Mouse (Mus musculus): ENCODE measurements around the gene Nfkbiz. TPM values are rescaled to one million over a fixed set of nuclear protein-coding genes. Genes with fewer than 3 reads are reported as not detected.

The Nfkbiz gene
- polyA plus RNA-seq, 1 experiment from 2014 or later: 4.2 TPM

- H3K4me2 ChIP-seq (replicated peaks): no peak overlapping the region
- H3K27ac ChIP-seq: no peak overlapping the region
Measured at GRCm38 (mm10) chr16:55789291-55789690, 49.4 kb downstream of the Nfkbiz start.

GRCm38 (mm10) chr16:55788671-55789070, 50.0 kb downstream of the Nfkbiz start:
- Histone ChIP-seq H3K4me3 (no peak overlapping the region), H3K27me3 (no peaks in the 10 kb centered on the region), H3K27ac (no peak overlapping the region), H3K4me2 (replicated peaks) (no peak overlapping the region), H3K9ac (no peak overlapping the region), H3K36me3 (no peaks in the 10 kb centered on the region), H3K4me1 (no peaks in the 10 kb centered on the region), H3K9me3 (no peaks in the 10 kb centered on the region)
- ATAC-seq (ENCODE audit: insufficient number of reproducible peaks, insufficient read depth, low FRiP score, low TSS enrichment): no peak
- WGBS: 75% methylated on average over 5 of the region's 5 CpGs

More at GRCm38 (mm10) chr16:55789291-55789690, 49.4 kb downstream of the Nfkbiz start:
- H3K27me3 ChIP-seq: no peaks in the 10 kb centered on the region
- H3K36me3 ChIP-seq: no peaks in the 10 kb centered on the region
- ATAC-seq (ENCODE audit: insufficient number of reproducible peaks, insufficient read depth, low FRiP score, low TSS enrichment): no peak
- 50% methylated on average over 1 of the region's 1 CpGs for WGBS
- H3K4me1 ChIP-seq: no peaks in the 10 kb centered on the region
- H3K9ac ChIP-seq: no peak overlapping the region
- no peak overlapping the region for H3K4me3 ChIP-seq
- no peaks in the 10 kb centered on the region for H3K9me3 ChIP-seq

- Histone ChIP-seq H3K9me3 (no peaks in the 10 kb centered on the region), H3K4me2 (replicated peaks) (no peak overlapping the region), H3K27ac (no peak overlapping the region), H3K9ac (no peak overlapping the region), H3K4me3 (no peak overlapping the region), H3K36me3 (no peaks in the 10 kb centered on the region), H3K27me3 (no peaks in the 10 kb centered on the region), H3K4me1 (no peaks in the 10 kb centered on the region)
- 78% methylated on average over 13 of the region's 13 CpGs for WGBS
- ATAC-seq (ENCODE audit: insufficient number of reproducible peaks, insufficient read depth, low FRiP score, low TSS enrichment): no peak
Measured at GRCm38 (mm10) chr16:55787385-55788072, 51.2 kb downstream of the Nfkbiz start.

GRCm38 (mm10) chr16:55784379-55784778, 54.3 kb downstream of the Nfkbiz start:
- H3K36me3 ChIP-seq: no peaks in the 10 kb centered on the region
- H3K4me2 ChIP-seq (replicated peaks): no peak overlapping the region
- ATAC-seq (ENCODE audit: insufficient number of reproducible peaks, insufficient read depth, low FRiP score, low TSS enrichment): no peak
- H3K27ac ChIP-seq: no peak overlapping the region
- 72% methylated on average over 7 of the region's 7 CpGs for whole genome bisulfite sequencing
- H3K9me3 ChIP-seq: no peaks in the 10 kb centered on the region
- H3K27me3 ChIP-seq: no peaks in the 10 kb centered on the region
- no peak overlapping the region for H3K9ac ChIP-seq
- H3K4me3 ChIP-seq: no peak overlapping the region
- H3K4me1 ChIP-seq: no peaks in the 10 kb centered on the region

- H3K27me3 ChIP-seq: no peaks in the 10 kb centered on the region
- ATAC-seq (ENCODE audit: insufficient number of reproducible peaks, insufficient read depth, low FRiP score, low TSS enrichment): no peak
- no peak overlapping the region for H3K4me2 ChIP-seq (replicated peaks)
- no peaks in the 10 kb centered on the region for H3K36me3 ChIP-seq
- no peaks in the 10 kb centered on the region for H3K4me1 ChIP-seq
- no peaks in the 10 kb centered on the region for H3K9me3 ChIP-seq
- WGBS: 84% methylated on average over 3 of the region's 3 CpGs
- H3K27ac ChIP-seq: no peak overlapping the region
- H3K4me3 ChIP-seq: no peak overlapping the region
- no peak overlapping the region for H3K9ac ChIP-seq
Measured at GRCm38 (mm10) chr16:55783923-55784322, 54.8 kb downstream of the Nfkbiz start.

GRCm38 (mm10) chr16:55782911-55783310, 55.8 kb downstream of the Nfkbiz start:
- no peaks in the 10 kb centered on the region for H3K27me3 ChIP-seq
- H3K9me3 ChIP-seq: no peaks in the 10 kb centered on the region
- H3K36me3 ChIP-seq: no peaks in the 10 kb centered on the region
- no peak overlapping the region for H3K9ac ChIP-seq
- 82% methylated on average over 2 of the region's 2 CpGs for WGBS
- ATAC-seq (ENCODE audit: insufficient number of reproducible peaks, insufficient read depth, low FRiP score, low TSS enrichment): no peak
- H3K4me3 ChIP-seq: no peak overlapping the region
- H3K4me1 ChIP-seq: no peaks in the 10 kb centered on the region
- H3K4me2 ChIP-seq (replicated peaks): no peak overlapping the region
- H3K27ac ChIP-seq: no peak overlapping the region

GRCm38 (mm10) chr16:55781809-55782208, 56.9 kb downstream of the Nfkbiz start:
- 60% methylated on average over 5 of the region's 5 CpGs for WGBS
- Histone ChIP-seq H3K27me3 (no peaks in the 10 kb centered on the region), H3K36me3 (no peaks in the 10 kb centered on the region), H3K27ac (no peak overlapping the region), H3K4me2 (replicated peaks) (no peak overlapping the region), H3K4me3 (no peak overlapping the region), H3K9me3 (no peaks in the 10 kb centered on the region), H3K9ac (no peak overlapping the region), H3K4me1 (no peaks in the 10 kb centered on the region)
- ATAC-seq (ENCODE audit: insufficient number of reproducible peaks, insufficient read depth, low FRiP score, low TSS enrichment): no peak

GRCm38 (mm10) chr16:55780958-55781558, 57.6 kb downstream of the Nfkbiz start:
- ATAC-seq (ENCODE audit: insufficient number of reproducible peaks, insufficient read depth, low FRiP score, low TSS enrichment): no peak
- no peaks in the 10 kb centered on the region for H3K9me3 ChIP-seq
- H3K9ac ChIP-seq: no peak overlapping the region
- H3K36me3 ChIP-seq: no peaks in the 10 kb centered on the region
- H3K4me3 ChIP-seq: no peak overlapping the region
- H3K4me1 ChIP-seq: no peaks in the 10 kb centered on the region
- H3K27me3 ChIP-seq: no peaks in the 10 kb centered on the region
- H3K27ac ChIP-seq: no peak overlapping the region
- H3K4me2 ChIP-seq (replicated peaks): no peak overlapping the region
- 38% methylated on average over 5 of the region's 5 CpGs for WGBS

GRCm38 (mm10) chr16:55776329-55776728, 62.4 kb downstream of the Nfkbiz start:
- no peak for ATAC-seq (ENCODE audit: insufficient number of reproducible peaks, insufficient read depth, low FRiP score, low TSS enrichment)
- no peak overlapping the region for H3K4me3 ChIP-seq
- H3K36me3 ChIP-seq: no peaks in the 10 kb centered on the region
- no peaks in the 10 kb centered on the region for H3K27me3 ChIP-seq
- H3K9me3 ChIP-seq: no peaks in the 10 kb centered on the region
- no peak overlapping the region for H3K9ac ChIP-seq
- WGBS: 83% methylated on average over 11 of the region's 11 CpGs
- H3K4me1 ChIP-seq: no peaks in the 10 kb centered on the region
- H3K4me2 ChIP-seq (replicated peaks): no peak overlapping the region
- H3K27ac ChIP-seq: no peak overlapping the region

- Histone ChIP-seq H3K4me3 (no peak overlapping the region), H3K4me2 (replicated peaks) (no peak overlapping the region), H3K27ac (no peak overlapping the region), H3K36me3 (no peaks in the 10 kb centered on the region), H3K4me1 (no peaks in the 10 kb centered on the region), H3K9ac (no peak overlapping the region), H3K27me3 (no peaks in the 10 kb centered on the region), H3K9me3 (no peaks in the 10 kb centered on the region)
- no peak for ATAC-seq (ENCODE audit: insufficient number of reproducible peaks, insufficient read depth, low FRiP score, low TSS enrichment)
- WGBS: 76% methylated on average over 3 of the region's 3 CpGs
Measured at GRCm38 (mm10) chr16:55770247-55770646, 68.5 kb downstream of the Nfkbiz start.
